Mouse (Mus musculus) hindbrain, embryonic 14.5 days (tissue): ENCODE measurements at regions not wholly inside any gene's neighbourhood (a gene's known extent, or its start where the extent isn't known, plus 50 kb on each side); places are given as distances from the start of the nearest gene placed in this dataset.

ENCODE experiments used
- ATAC-seq: fragments of 200-750 bp; cut with Nextera tagmentation; 2 replicates; pipeline ENCODE4 v1.8.0; 2017; ENCODE audit warnings: moderate number of reproducible peaks, mild to moderate bottlenecking, moderate TSS enrichment, moderate library complexity; ENCODE audit not compliant: low FRiP score
- DNase-seq: peaks from one replicate; pipeline ENCODE4 v3.0.0-alpha.2; 2015; ENCODE audit warnings: low spot score
- H3K27ac ChIP-seq: fragments of 300-500 bp; sonication (generic); 2 replicates; pipeline ENCODE4 v1.5.1; 2014; ENCODE audit warnings: mild to moderate bottlenecking, moderate library complexity
- H3K27me3 ChIP-seq: fragments of 300-500 bp; sonication (generic); 2 replicates; pipeline ENCODE4 v1.6.1; 2014; ENCODE audit warnings: mild to moderate bottlenecking, low read length, mixed read lengths; ENCODE audit not compliant: control insufficient read depth, insufficient read depth
- H3K36me3 ChIP-seq: fragments of 300-500 bp; sonication (generic); replicated peaks from 2 replicates; pipeline ENCODE4 v1.6.1; 2014; ENCODE audit not compliant: control insufficient read depth, insufficient read depth
- H3K4me1 ChIP-seq: fragments of 300-500 bp; sonication (generic); replicated peaks from 2 replicates; pipeline ENCODE4 v1.6.1; 2014; ENCODE audit warnings: antibody characterized with exemption, low read length, mixed read lengths; ENCODE audit not compliant: control insufficient read depth, insufficient read depth
- H3K4me2 ChIP-seq: fragments of 300-500 bp; sonication (generic); replicated peaks from 2 replicates; pipeline ENCODE4 v1.6.1; 2014; ENCODE audit warnings: mild to moderate bottlenecking, moderate library complexity
- H3K4me3 ChIP-seq: fragments of 300-500 bp; sonication (generic); replicated peaks from 2 replicates; pipeline ENCODE4 v1.5.1; 2014; ENCODE audit warnings: mild to moderate bottlenecking, low read length
- H3K9ac ChIP-seq: fragments of 300-500 bp; sonication (generic); 2 replicates; pipeline ENCODE4 v1.6.1; 2014
- H3K9me3 ChIP-seq: fragments of 300-500 bp; sonication (generic); 2 replicates; pipeline ENCODE4 v1.6.1; 2016; ENCODE audit warnings: low read length; ENCODE audit not compliant: control insufficient read depth
- WGBS: fragments of 180-500 bp; shearing (Covaris S2); extraction: QIAGEN DNeasy Blood & Tissue Kit; methylation state at CpG from one replicate; pipeline ENCODE4 v1.1.7; 2014; 5-methylcytosine and 5-hydroxymethylcytosine counted together

DNA sequence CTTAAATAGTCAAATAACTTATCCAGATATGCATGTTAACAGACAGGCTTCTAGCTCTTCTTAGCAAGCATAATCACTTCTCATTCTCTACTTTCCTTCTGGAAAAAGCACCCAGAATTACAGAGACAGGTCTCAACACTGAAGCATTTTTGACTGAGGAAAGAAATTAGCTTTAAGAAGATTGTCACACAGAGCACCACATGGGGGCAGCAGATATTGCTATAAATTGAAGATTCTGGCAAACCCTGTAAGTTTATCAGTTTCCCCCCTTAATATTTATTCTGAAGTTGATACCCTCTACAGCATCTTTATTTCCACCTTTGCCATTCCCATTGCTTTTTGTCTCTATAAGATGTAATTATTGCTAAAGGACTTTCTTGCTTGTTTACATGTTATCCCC is 83.4 kb upstream of the Lrrc4c start:
- Histone ChIP-seq H3K9me3 (no peaks in the 10 kb centered on the region), H3K9ac (no peak overlapping the region), H3K36me3 (no peaks in the 10 kb centered on the region), H3K27me3 (no peaks in the 10 kb centered on the region), H3K4me3 (no peak overlapping the region), H3K4me1 (no peaks in the 10 kb centered on the region), H3K4me2 (no peak overlapping the region), H3K27ac (no peak overlapping the region)
- no peak for ATAC-seq
- DNase-seq: peak; percentile 35

GRCm38 (mm10) chr2:96239246-96239645 is 78.7 kb upstream of the Lrrc4c start:
- H3K36me3 ChIP-seq: no peaks in the 10 kb centered on the region
- DNase-seq (no peak), ATAC-seq (no peak)
- no peaks in the 10 kb centered on the region for H3K4me1 ChIP-seq
- no peak overlapping the region for H3K9ac ChIP-seq
- no peak overlapping the region for H3K27ac ChIP-seq
- H3K9me3 ChIP-seq: no peaks in the 10 kb centered on the region
- H3K4me3 ChIP-seq: no peak overlapping the region
- H3K4me2 ChIP-seq: no peak overlapping the region
- no peaks in the 10 kb centered on the region for H3K27me3 ChIP-seq

DNA sequence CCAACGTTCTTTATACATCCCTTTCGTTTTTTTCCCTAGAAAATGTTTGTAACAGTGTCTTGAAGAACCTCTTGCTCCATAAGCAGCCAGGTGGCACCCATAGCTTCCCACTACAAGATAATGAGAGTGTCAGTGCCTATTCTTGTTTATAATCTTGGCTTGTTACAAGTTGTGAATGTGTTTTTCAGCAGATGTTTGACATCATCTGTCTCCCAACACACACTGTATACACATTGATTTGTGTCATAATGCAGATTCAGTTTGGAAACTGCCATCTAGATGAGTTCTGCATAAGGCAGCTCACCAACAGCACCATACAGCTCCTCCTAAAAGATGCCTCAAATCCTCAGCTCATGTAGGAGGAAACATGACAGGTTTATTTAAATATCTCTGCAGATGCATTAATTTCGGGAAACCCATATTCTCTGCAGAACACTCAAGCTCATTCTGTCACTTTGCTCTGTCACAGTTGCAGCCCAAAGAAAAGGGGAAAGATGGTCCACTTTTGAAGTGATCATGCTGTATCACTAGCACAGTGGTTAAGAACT is 77.4 kb upstream of the Lrrc4c start:
- Histone ChIP-seq H3K27me3 (no peaks in the 10 kb centered on the region), H3K4me1 (no peaks in the 10 kb centered on the region), H3K27ac (no peak overlapping the region), H3K9me3 (no peaks in the 10 kb centered on the region), H3K9ac (no peak overlapping the region), H3K4me3 (no peak overlapping the region), H3K4me2 (no peak overlapping the region), H3K36me3 (no peaks in the 10 kb centered on the region)
- ATAC-seq (no peak), DNase-seq (no peak)
- WGBS: 89% methylated on average over 3 of the region's 3 CpGs

DNA sequence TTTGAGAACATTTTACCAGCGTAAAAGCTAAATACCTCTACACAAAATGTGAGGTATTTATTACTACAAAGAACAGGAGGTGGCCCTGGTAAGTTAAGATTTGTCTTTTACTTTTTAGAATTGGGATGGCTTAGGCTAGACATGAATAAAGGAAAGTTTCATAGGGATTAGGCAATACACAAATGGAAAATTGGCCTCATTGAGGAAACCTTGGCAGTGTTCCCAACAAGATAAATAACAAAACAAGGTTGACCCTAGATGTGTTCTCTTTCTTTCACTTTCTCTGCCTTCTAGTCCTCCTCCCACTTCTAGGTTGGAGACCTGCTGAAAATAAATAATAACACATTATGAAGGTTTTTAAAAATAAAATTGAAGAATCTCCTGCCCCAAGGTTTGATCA is 64.3 kb upstream of the Lrrc4c start:
- H3K9me3 ChIP-seq: 0 out of 2 replicates have a peak, but pooled peaks cover 6% of the 10 kb centered on the region
- H3K4me1 ChIP-seq: no peaks in the 10 kb centered on the region
- no peaks in the 10 kb centered on the region for H3K27me3 ChIP-seq
- H3K36me3 ChIP-seq: no peaks in the 10 kb centered on the region
- H3K4me2 ChIP-seq: no peak overlapping the region
- H3K27ac ChIP-seq: no peak overlapping the region
- no peak overlapping the region for H3K4me3 ChIP-seq
- DNase-seq: no peak
- 89% methylated on average over 1 of the region's 1 CpGs for WGBS
- H3K9ac ChIP-seq: no peak overlapping the region
- ATAC-seq: no peak

- Histone ChIP-seq H3K27me3 (no peaks in the 10 kb centered on the region), H3K4me3 (no peak overlapping the region), H3K36me3 (no peaks in the 10 kb centered on the region), H3K9me3 (0 out of 2 replicates have a peak, but pooled peaks cover 6% of the 10 kb centered on the region), H3K4me2 (no peak overlapping the region), H3K4me1 (no peaks in the 10 kb centered on the region), H3K9ac (no peak overlapping the region), H3K27ac (no peak overlapping the region)
- no peak for DNase-seq
- 65% methylated on average over 1 of the region's 1 CpGs for WGBS
- no peak for ATAC-seq
Measured at GRCm38 (mm10) chr2:96256491-96256890, 61.5 kb upstream of the Lrrc4c start.
